Mouse (Mus musculus) liver, embryonic 12.5 days (tissue): Measurements from ENCODE around the gene Mybph. TPM values are rescaled to one million over a fixed set of nuclear protein-coding genes. Genes with fewer than 3 reads are reported as not detected.

Source experiments
- ATAC-seq: fragments of 200-750 bp; cut with Nextera tagmentation; 2 replicates; pipeline ENCODE4 v1.8.0; 2017; ENCODE audit warnings: moderate number of reproducible peaks, mild to moderate bottlenecking, moderate library complexity
- H3K27ac ChIP-seq: fragments of 300-500 bp; sonication (generic); 2 replicates; pipeline ENCODE4 v1.5.1; 2016; ENCODE audit warnings: mild to moderate bottlenecking
- H3K27me3 ChIP-seq: fragments of 300-500 bp; sonication (generic); replicated peaks from 2 replicates; pipeline ENCODE4 v1.6.1; 2016; ENCODE audit warnings: mild to moderate bottlenecking, moderate library complexity
- H3K36me3 ChIP-seq: fragments of 300-500 bp; sonication (generic); 2 replicates; pipeline ENCODE4 v1.6.1; 2016; ENCODE audit warnings: mild to moderate bottlenecking, moderate library complexity
- H3K4me1 ChIP-seq: fragments of 300-500 bp; sonication (generic); 2 replicates; pipeline ENCODE4 v1.6.1; 2016
- H3K4me2 ChIP-seq: fragments of 300-500 bp; sonication (generic); 2 replicates; pipeline ENCODE4 v1.6.1; 2016; ENCODE audit warnings: mild to moderate bottlenecking, moderate library complexity
- H3K4me3 ChIP-seq: fragments of 300-500 bp; sonication (generic); 2 replicates; pipeline ENCODE4 v1.5.1; 2016; ENCODE audit warnings: mild to moderate bottlenecking, moderate library complexity
- H3K9ac ChIP-seq: fragments of 300-500 bp; sonication (generic); 2 replicates; pipeline ENCODE4 v1.6.1; 2016; ENCODE audit warnings: mild to moderate bottlenecking, moderate library complexity
- H3K9me3 ChIP-seq: fragments of 300-500 bp; sonication (generic); replicated peaks from 2 replicates; pipeline ENCODE4 v1.6.1; 2016; ENCODE audit warnings: mild to moderate bottlenecking, moderate library complexity
- WGBS: fragments of 180-500 bp; shearing (Covaris S2); methylation state at CpG from one replicate; pipeline ENCODE4 v1.1.7; 2016; ENCODE audit not compliant: insufficient replicate concordance; 5-methylcytosine and 5-hydroxymethylcytosine counted together
- polyA plus RNA-seq: library from polyadenylated mRNA; unstranded; fragments of >200 nt; fragmentation: Nextera tagmentation; extraction: Ambion mirVana; gene quantifications from 2 replicates; pipeline ENCODE4 v1.2.1, GENCODE M21; 2016

Gene Mybph
- polyA plus RNA-seq = 0.37 and 1.1 TPM in 2 replicates

DNA sequence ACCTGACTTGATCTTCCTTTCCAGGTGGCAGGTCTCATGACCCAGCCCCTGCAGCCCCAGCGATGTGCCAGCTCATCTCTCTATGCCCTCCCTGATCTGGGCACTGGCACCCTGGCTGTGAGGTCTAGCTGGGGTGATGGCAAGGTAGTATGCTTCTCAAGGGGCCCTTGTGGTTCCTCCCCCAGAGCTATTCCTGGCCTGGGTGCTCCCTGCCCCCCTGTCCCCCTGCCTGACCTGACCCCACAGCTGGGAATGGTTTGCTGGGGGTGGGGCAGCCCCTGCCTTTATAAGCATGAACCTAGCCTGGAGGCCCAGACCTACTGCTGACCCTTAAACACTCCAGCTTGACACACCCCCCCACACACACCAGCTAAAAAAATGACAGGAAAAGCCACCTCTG, at the start of gene Mybph:
TSS of gene Mybph (plus strand) at position 323 of the 400 bp plus-strand sequence.
- no peak within 1 kb of the TSS for H3K4me2 ChIP-seq
- no peak for ATAC-seq
- no peaks in the 10 kb centered on the region for H3K9me3 ChIP-seq
- H3K9ac ChIP-seq = no peak within 1 kb of the TSS
- H3K4me1 ChIP-seq = peaks cover 27% of the 10 kb centered on the region
- no peak within 1 kb of the TSS for H3K27ac ChIP-seq
- no peak within 1 kb of the TSS for H3K4me3 ChIP-seq
- H3K36me3 ChIP-seq = no peaks in the 10 kb centered on the region
- WGBS = 41% methylated on average over 1 of the region's 1 CpGs
- H3K27me3 ChIP-seq = peaks cover 77% of the 10 kb centered on the region

GRCm38 (mm10) chr1:134146066-134146465, 47.2 kb upstream of the Mybph start:
- ATAC-seq = no peak

GRCm38 (mm10) chr1:134150076-134150475, 43.2 kb upstream of the Mybph start:
- no peak overlapping the region for H3K4me2 ChIP-seq
- H3K36me3 ChIP-seq = no peaks in the 10 kb centered on the region
- H3K27me3 ChIP-seq = no peaks in the 10 kb centered on the region; the same call in 1 of the 2 replicates
- H3K9me3 ChIP-seq = no peaks in the 10 kb centered on the region
- H3K9ac ChIP-seq = no peak overlapping the region
- H3K4me1 ChIP-seq = peaks cover 39% of the 10 kb centered on the region
- WGBS = 62% methylated on average over 8 of the region's 8 CpGs
- no peak overlapping the region for H3K27ac ChIP-seq
- ATAC-seq = no peak
- H3K4me3 ChIP-seq = no peak overlapping the region

More at GRCm38 (mm10) chr1:134146066-134146465, 47.2 kb upstream of the Mybph start:
- whole genome bisulfite sequencing = 70% methylated on average over 8 of the region's 8 CpGs
- H3K27me3 ChIP-seq = no peaks in the 10 kb centered on the region; the same call in 1 of the 2 replicates
- H3K4me3 ChIP-seq = no peak overlapping the region
- H3K4me1 ChIP-seq = peaks cover 5% of the 10 kb centered on the region
- H3K4me2 ChIP-seq = no peak overlapping the region
- H3K9ac ChIP-seq = no peak overlapping the region
- no peak overlapping the region for H3K27ac ChIP-seq
- H3K9me3 ChIP-seq = no peaks in the 10 kb centered on the region
- no peaks in the 10 kb centered on the region for H3K36me3 ChIP-seq

DNA sequence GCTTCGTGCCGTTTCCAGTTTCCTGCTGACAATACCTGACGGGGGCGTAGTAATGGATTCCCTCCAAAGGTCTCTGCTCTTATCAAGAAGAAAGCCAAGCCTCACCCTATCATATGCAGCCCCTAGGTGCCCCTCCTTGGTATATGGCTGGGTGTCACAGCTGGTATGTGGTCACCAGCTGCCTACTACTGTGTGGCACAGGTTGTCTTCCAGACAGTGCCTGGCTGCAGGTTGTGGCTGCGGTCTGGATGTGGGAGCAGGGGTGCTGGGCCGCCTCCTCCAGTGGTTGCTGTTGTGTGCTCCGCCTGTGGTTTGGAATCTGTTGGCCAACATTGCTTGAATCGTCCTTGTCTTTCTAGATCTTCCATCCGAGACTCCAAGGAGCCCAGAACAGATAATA, 42.5 kb upstream of the Mybph start:
- H3K9ac ChIP-seq = no peak overlapping the region
- H3K4me1 ChIP-seq = peaks cover 46% of the 10 kb centered on the region
- no peaks in the 10 kb centered on the region for H3K36me3 ChIP-seq
- ATAC-seq = no peak
- H3K9me3 ChIP-seq = no peaks in the 10 kb centered on the region
- no peak overlapping the region for H3K27ac ChIP-seq
- H3K27me3 ChIP-seq = no peaks in the 10 kb centered on the region; the same call in 1 of the 2 replicates
- WGBS = 62% methylated on average over 9 of the region's 9 CpGs
- H3K4me3 ChIP-seq = no peak overlapping the region
- H3K4me2 ChIP-seq = no peak overlapping the region

- Histone ChIP-seq H3K9ac (no peak overlapping the region), H3K4me2 (peak overlapping the region; percentile 6; the same call in 1 of the 2 replicates), H3K27ac (no peak overlapping the region), H3K36me3 (no peaks in the 10 kb centered on the region), H3K4me3 (no peak overlapping the region), H3K27me3 (no peaks in the 10 kb centered on the region; the same call in 1 of the 2 replicates), H3K4me1 (peaks cover 50% of the 10 kb centered on the region), H3K9me3 (no peaks in the 10 kb centered on the region)
- ATAC-seq = peak; percentile 50; the same call in 1 of the 2 replicates
- 23% methylated on average over 13 of the region's 13 CpGs for WGBS
These were observed 41.4 kb upstream of the Mybph start for GRCm38 (mm10) chr1:134151655-134152412.

DNA sequence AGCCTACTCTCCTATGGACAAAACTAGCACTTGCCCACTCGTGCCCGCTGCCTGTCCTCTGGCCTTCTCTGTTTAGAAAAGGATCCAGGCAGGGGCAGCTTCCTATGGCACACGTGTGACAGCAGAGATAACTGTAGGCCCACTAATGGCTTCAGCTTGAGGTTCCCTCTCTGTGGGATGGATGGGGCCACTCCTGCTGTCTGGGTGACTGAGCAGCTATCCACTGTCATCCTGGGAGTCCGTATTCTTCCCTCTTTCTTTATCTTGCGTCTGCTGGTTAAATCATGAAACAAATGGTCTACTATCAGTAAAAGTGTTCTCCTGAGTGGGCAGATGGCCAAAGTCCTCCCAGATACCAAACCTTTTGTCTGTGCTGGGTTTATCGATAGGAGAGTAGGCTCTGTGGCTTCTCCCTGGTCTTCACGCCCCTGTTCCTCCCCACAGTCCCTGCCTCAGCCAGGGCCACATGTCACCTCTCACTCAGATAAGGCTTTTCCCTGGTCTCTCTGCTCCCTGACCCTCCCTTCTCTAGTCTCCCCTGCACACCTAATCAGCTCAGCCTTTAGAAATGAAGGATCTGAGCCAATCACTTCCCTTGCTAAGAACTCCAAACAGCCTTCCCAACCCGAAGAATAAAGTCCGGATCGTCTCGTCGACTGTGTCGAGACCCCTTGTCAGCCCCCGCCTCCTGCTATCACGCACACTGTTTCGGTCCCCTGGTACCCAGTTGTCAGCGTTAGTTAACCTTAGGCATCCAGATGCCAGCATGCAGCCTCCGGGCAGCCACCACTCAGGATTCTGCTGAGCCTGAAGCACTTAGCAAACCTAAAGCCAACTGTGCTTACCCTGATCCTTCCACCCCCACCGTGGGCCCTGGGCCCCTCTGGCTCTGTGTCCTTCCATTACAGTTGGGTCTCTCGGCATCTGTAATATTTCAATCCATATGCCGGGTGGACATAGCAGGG, 40.3 kb upstream of the Mybph start:
- no peak overlapping the region for H3K4me3 ChIP-seq
- ATAC-seq = peak; percentile 73

DNA sequence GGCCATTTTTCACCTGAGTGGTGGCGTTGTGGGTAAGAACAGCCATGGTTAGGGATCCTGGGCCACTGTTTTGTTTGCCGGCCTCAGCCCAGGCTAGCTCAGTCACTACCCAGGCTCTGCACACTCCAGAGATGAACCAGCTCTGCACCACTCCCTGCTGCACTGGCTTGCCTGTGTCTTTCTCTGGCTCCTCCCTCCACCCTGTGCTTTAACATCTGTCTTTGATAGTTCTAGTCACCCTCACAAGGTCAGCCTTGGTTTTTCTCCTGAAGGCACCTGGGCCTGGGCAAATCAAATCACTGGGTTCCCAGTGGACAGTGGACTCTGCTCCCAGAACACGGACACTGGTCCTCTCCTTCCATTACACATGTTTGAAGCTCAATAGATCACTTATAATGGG, 39.1 kb upstream of the Mybph start:
- Histone ChIP-seq H3K9me3 (no peaks in the 10 kb centered on the region), H3K4me3 (no peak overlapping the region), H3K4me2 (no peak overlapping the region), H3K27ac (no peak overlapping the region), H3K9ac (no peak overlapping the region), H3K36me3 (no peaks in the 10 kb centered on the region), H3K27me3 (no peaks in the 10 kb centered on the region; the same call in 1 of the 2 replicates), H3K4me1 (peaks cover 50% of the 10 kb centered on the region)
- ATAC-seq = no peak
- 75% methylated on average over 3 of the region's 3 CpGs for WGBS

More for the DNA sequence above, 40.3 kb upstream of the Mybph start:
- WGBS = 36% methylated on average over 21 of the region's 21 CpGs
- peak overlapping the region; percentile 19; the same call in 1 of the 2 replicates for H3K4me2 ChIP-seq
- no peaks in the 10 kb centered on the region; the same call in 1 of the 2 replicates for H3K27me3 ChIP-seq
- no peak overlapping the region for H3K9ac ChIP-seq
- no peak overlapping the region for H3K27ac ChIP-seq
- H3K4me1 ChIP-seq = peaks cover 50% of the 10 kb centered on the region
- no peaks in the 10 kb centered on the region for H3K9me3 ChIP-seq
- H3K36me3 ChIP-seq = no peaks in the 10 kb centered on the region

DNA sequence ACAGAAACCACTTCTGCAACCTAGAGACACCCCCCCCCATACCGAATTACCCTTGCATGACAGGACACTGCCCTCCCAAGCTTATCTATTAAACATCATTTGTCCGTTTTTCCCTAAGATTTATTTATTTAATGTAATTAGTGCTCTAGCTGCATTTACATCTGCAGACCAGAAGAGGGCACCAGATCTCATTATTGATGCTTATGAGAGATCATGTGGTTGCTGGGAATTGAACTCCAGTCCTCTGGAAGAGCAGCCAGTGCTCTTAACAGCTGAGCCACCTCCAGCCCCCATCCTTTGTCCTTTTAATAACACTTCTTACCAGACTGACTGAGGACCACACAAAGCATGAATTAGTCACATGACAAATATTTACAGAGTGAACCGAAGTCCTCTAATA, 38.6 kb upstream of the Mybph start:
- H3K9ac ChIP-seq = no peak overlapping the region
- no peak for ATAC-seq
- peaks cover 50% of the 10 kb centered on the region for H3K4me1 ChIP-seq
- no peaks in the 10 kb centered on the region for H3K36me3 ChIP-seq
- 52% methylated on average over 3 of the region's 3 CpGs for WGBS
- no peaks in the 10 kb centered on the region for H3K9me3 ChIP-seq
- no peak overlapping the region for H3K4me2 ChIP-seq
- no peak overlapping the region for H3K4me3 ChIP-seq
- H3K27me3 ChIP-seq = peaks cover 4% of the 10 kb centered on the region; the same call in 1 of the 2 replicates
- H3K27ac ChIP-seq = no peak overlapping the region

GRCm38 (mm10) chr1:134160404-134160803, 32.8 kb upstream of the Mybph start:
- Histone ChIP-seq H3K9me3 (no peaks in the 10 kb centered on the region), H3K4me2 (no peak overlapping the region), H3K27me3 (peaks cover 24% of the 10 kb centered on the region), H3K4me1 (peaks cover 7% of the 10 kb centered on the region), H3K27ac (no peak overlapping the region), H3K4me3 (no peak overlapping the region), H3K36me3 (no peaks in the 10 kb centered on the region), H3K9ac (no peak overlapping the region)
- 78% methylated on average over 3 of the region's 3 CpGs for WGBS
- no peak for ATAC-seq

GRCm38 (mm10) chr1:134161399-134161798, 31.8 kb upstream of the Mybph start:
- H3K9me3 ChIP-seq = no peaks in the 10 kb centered on the region
- H3K4me3 ChIP-seq = no peak overlapping the region
- ATAC-seq = no peak
- H3K9ac ChIP-seq = no peak overlapping the region
- no peak overlapping the region for H3K27ac ChIP-seq
- H3K36me3 ChIP-seq = no peaks in the 10 kb centered on the region
- H3K4me2 ChIP-seq = no peak overlapping the region
- 64% methylated on average over 6 of the region's 6 CpGs for WGBS
- peaks cover 24% of the 10 kb centered on the region for H3K27me3 ChIP-seq
- H3K4me1 ChIP-seq = no peaks in the 10 kb centered on the region

GRCm38 (mm10) chr1:134162510-134163225, 30.6 kb upstream of the Mybph start:
- no peak overlapping the region for H3K4me2 ChIP-seq
- no peak for ATAC-seq
- peaks cover 27% of the 10 kb centered on the region for H3K27me3 ChIP-seq
- peaks cover 6% of the 10 kb centered on the region; the same call in 1 of the 2 replicates for H3K4me1 ChIP-seq
- H3K9me3 ChIP-seq = no peaks in the 10 kb centered on the region
- no peaks in the 10 kb centered on the region for H3K36me3 ChIP-seq
- 65% methylated on average over 6 of the region's 6 CpGs for WGBS
- no peak overlapping the region for H3K27ac ChIP-seq
- H3K4me3 ChIP-seq = no peak overlapping the region
- H3K9ac ChIP-seq = no peak overlapping the region
